In genomic region chr15:82337875-82338274, GRCm38 (mm10) we compare ENCODE assay signal across 7 mouse cellular contexts. TPM values are rescaled to one million over a fixed set of nuclear protein-coding genes. Genes with fewer than 3 reads are reported as not detected.
DNase-seq lines count a peak whose midpoint lies in the region; ATAC-seq lines count a peak whose summit lies in the region.

No protein-coding gene starts in this region.

- H3K27me3 ChIP-seq in forebrain, embryonic 15.5 days = peaks cover 15% of the 10 kb centered on the region
- H3K27me3 ChIP-seq in liver, embryonic 13.5 days = no peaks in the 10 kb centered on the region

- no peak for ATAC-seq in forebrain, embryonic 15.5 days (replicated peaks)
- no peak for ATAC-seq in liver, embryonic 13.5 days (ENCODE audit: low read depth)

- 37% methylated on average over 4 of the region's 4 CpGs for WGBS in forebrain, embryonic 15.5 days
- WGBS in liver, embryonic 13.5 days (ENCODE audit: insufficient replicate concordance) = 11% methylated on average over 4 of the region's 4 CpGs

- H3K36me3 ChIP-seq in forebrain, embryonic 15.5 days = no peaks in the 10 kb centered on the region
- H3K36me3 ChIP-seq in liver, embryonic 13.5 days = peaks cover 37% of the 10 kb centered on the region

- peak overlapping the region; percentile 51 for H3K4me3 ChIP-seq in forebrain, embryonic 15.5 days
- H3K4me3 ChIP-seq in liver, embryonic 13.5 days (replicated peaks) = peak overlapping the region; percentile 71

- no peaks in the 10 kb centered on the region for H3K9me3 ChIP-seq in forebrain, embryonic 15.5 days
- no peaks in the 10 kb centered on the region for H3K9me3 ChIP-seq in liver, embryonic 13.5 days (replicated peaks)

- peak overlapping the region; percentile 54 for H3K4me2 ChIP-seq in forebrain, embryonic 15.5 days (replicated peaks)
- peak overlapping the region; percentile 97 for H3K4me2 ChIP-seq in liver, embryonic 13.5 days

- DNase-seq in 3T3-L1 (ENCODE audit: low read depth, low spot score) (peak; percentile 18), 416B (ENCODE audit: low read depth) (peak; percentile 62)
- no peak for DNase-seq in liver, embryonic 13.5 days
- DNase-seq in adrenal gland, adult 18-20 months (ENCODE audit: low spot score in 2 of 2) = no peak
- DNase-seq in frontal cortex, postnatal 25 days (ENCODE audit: low spot score in 2 of 2) = no peak
- no peak for DNase-seq in cerebellum, adult 11 months

- peaks cover 15% of the 10 kb centered on the region for H3K4me1 ChIP-seq in forebrain, embryonic 15.5 days
- H3K4me1 ChIP-seq in liver, embryonic 13.5 days (replicated peaks) = peaks cover 56% of the 10 kb centered on the region

- peak overlapping the region; percentile 59 for H3K9ac ChIP-seq in forebrain, embryonic 15.5 days (replicated peaks)
- peak overlapping the region; percentile 82 for H3K9ac ChIP-seq in liver, embryonic 13.5 days

- H3K27ac ChIP-seq in forebrain, embryonic 15.5 days (replicated peaks) = no peak overlapping the region
- peak overlapping the region; percentile 83 for H3K27ac ChIP-seq in liver, embryonic 13.5 days

RNA-seq across cellular contexts. Expression of gene Naga, which starts 0.8 kb away (rescaled TPM):
- 23.2 and 23.9 TPM in 2 replicates for polyA plus RNA-seq in forebrain, embryonic 15.5 days (2015; fragmentation: Nextera tagmentation; extraction: Ambion mirVana)
- 34.3 and 35.7 TPM in 2 replicates for polyA plus RNA-seq in liver, embryonic 13.5 days (2015; fragmentation: Nextera tagmentation; extraction: Ambion mirVana)
- 10 to 100 TPM; 46.1 to 67.0 TPM for total RNA-seq in adrenal gland, adult 18-20 months (2021)

RNA-seq across cellular contexts. Expression of gene Pheta2, which starts 0.9 kb away (rescaled TPM):
- polyA plus RNA-seq in forebrain, embryonic 15.5 days (2015; fragmentation: Nextera tagmentation; extraction: Ambion mirVana) = 1.4 and 1.5 TPM in 2 replicates
- polyA plus RNA-seq in liver, embryonic 13.5 days (2015; fragmentation: Nextera tagmentation; extraction: Ambion mirVana) = 43.4 and 43.8 TPM in 2 replicates
- 1 to 10 TPM in 1 of 2 experiments, under 1 TPM in 1; 0.46 to 1.1 TPM for total RNA-seq in adrenal gland, adult 18-20 months (2021)

RNA-seq across cellular contexts. Expression of gene Smdt1, which starts 0.9 kb away (rescaled TPM):
- polyA plus RNA-seq in forebrain, embryonic 15.5 days (2015; fragmentation: Nextera tagmentation; extraction: Ambion mirVana) = 292 and 313 TPM in 2 replicates
- polyA plus RNA-seq in liver, embryonic 13.5 days (2015; fragmentation: Nextera tagmentation; extraction: Ambion mirVana) = 202 and 208 TPM in 2 replicates
- total RNA-seq in adrenal gland, adult 18-20 months (2021) = 100 to 1,000 TPM; 173 to 178 TPM

RNA-seq across cellular contexts. Expression of gene Ndufa6, which starts 16.2 kb away (rescaled TPM):
- polyA plus RNA-seq in forebrain, embryonic 15.5 days (2015; fragmentation: Nextera tagmentation; extraction: Ambion mirVana) = 322 and 334 TPM in 2 replicates
- polyA plus RNA-seq in liver, embryonic 13.5 days (2015; fragmentation: Nextera tagmentation; extraction: Ambion mirVana) = 356 and 357 TPM in 2 replicates
- 100 to 1,000 TPM; 512 to 543 TPM for total RNA-seq in adrenal gland, adult 18-20 months (2021)

RNA-seq across cellular contexts. Expression of gene Wbp2nl, which starts 39.1 kb away (rescaled TPM):
- 0.15 TPM in 1 of 2 replicates, not detected in the other for polyA plus RNA-seq in forebrain, embryonic 15.5 days (2015; fragmentation: Nextera tagmentation; extraction: Ambion mirVana)
- polyA plus RNA-seq in liver, embryonic 13.5 days (2015; fragmentation: Nextera tagmentation; extraction: Ambion mirVana) = 0.12 and 0.20 TPM in 2 replicates
- not detected for total RNA-seq in adrenal gland, adult 18-20 months (2021)

Comparison
In these comparisons a context has a peak if more than half of its experiments do, and no peak if none do; other contexts are left out.
1. DNase-seq: peak in 3T3-L1 (single experiment) and 416B (single experiment); none in liver, embryonic 13.5 days (single experiment), adrenal gland, adult 18-20 months (0 of 2), frontal cortex, postnatal 25 days (0 of 2) and cerebellum, adult 11 months (single experiment).
2. RNA of gene Pheta2, which starts 0.9 kb away (polyA plus RNA-seq): 43.4 to 43.8 TPM in liver, embryonic 13.5 days; 1.4 to 1.5 TPM in forebrain, embryonic 15.5 days; every median in the first group is over 10 times any median in the second.